Mouse (Mus musculus) brain, adult 2 months (tissue): ENCODE measurements around the gene Spef2.
A peak's percentile ranks its signal among the peaks of the same experiment; 100 is the strongest.

Experiments
- DNase-seq: peaks from one replicate; pipeline ENCODE4 v3.0.0; 2011; ENCODE audit warnings: low read depth, low spot score

The Spef2 gene

GRCm38 (mm10) chr15:9535200-9535599 lies 213.5 kb downstream of the Spef2 start:
- DNase-seq: no peak

DNA sequence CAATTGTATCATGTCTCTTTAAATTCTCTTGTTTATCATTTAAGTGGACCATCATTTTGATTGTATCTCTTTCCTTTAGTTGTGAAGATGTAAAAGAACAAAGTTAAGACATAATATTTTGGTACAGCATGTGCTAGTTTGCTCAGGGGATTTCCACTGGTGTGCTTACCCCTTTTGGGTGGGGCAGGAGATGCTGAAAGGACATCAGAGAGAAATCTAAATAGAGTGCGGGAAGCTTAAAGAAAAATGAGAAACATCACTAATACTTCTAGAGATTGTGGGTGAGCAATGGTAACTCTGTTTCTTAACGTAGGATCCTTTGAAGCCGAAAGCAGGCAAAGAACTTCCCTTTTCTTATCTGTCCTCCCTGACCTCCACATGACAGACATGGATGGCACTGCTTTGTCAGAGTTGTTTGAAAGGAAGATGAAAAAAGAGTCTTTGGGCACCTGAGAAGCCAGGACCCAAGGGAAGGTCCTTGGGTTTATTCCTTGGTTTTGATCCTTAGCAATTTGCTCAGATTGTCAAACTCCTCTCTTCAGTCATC lies 215.2 kb downstream of the Spef2 start:
- DNase-seq: no peak

DNA sequence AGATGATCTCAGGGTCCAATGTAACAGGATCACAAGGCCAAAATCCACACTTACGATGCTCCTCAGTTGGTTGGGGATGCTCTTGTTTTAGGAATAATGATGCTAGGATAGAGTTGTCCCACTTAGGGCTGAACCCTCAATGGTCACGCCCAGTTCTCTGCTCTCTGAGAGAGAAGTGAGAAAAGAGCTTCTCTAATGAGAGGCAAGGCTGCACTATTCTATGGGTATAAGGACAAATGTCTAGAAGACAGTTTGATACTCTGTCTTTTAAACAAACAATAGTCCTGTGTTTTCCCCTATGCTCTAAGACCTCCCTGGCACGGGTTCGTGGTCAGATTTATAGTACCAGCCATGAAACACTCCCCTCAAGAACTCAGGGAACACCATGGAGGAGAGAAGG lies 218.6 kb downstream of the Spef2 start, which contains the start of gene Il7r:
Il7r (minus strand) TSS at position 101 of the 400 bp plus-strand sequence.
- no peak for DNase-seq

- peak; percentile 8 for DNase-seq
Observed at GRCm38 (mm10) chr15:9529646-9530045, 219.0 kb downstream of the Spef2 start.
